Mouse (Mus musculus) induced T-regulatory cell, adult 2 months (primary cell): Measurements from ENCODE around the gene Aire.
"Not testable (repeated sequence)": the region's sequence is repeated elsewhere in the genome, so short reads cannot be mapped to it uniquely, and the experiment has no call there.

Source experiments
- DNase-seq: peaks from one replicate; pipeline ENCODE4 v3.0.0-alpha.2; 2012; ENCODE audit warnings: low read depth

Gene Aire

GRCm38 (mm10) chr10:78049519-78050035 is 6.2 kb upstream of the Aire start:
- no peak for DNase-seq

DNA sequence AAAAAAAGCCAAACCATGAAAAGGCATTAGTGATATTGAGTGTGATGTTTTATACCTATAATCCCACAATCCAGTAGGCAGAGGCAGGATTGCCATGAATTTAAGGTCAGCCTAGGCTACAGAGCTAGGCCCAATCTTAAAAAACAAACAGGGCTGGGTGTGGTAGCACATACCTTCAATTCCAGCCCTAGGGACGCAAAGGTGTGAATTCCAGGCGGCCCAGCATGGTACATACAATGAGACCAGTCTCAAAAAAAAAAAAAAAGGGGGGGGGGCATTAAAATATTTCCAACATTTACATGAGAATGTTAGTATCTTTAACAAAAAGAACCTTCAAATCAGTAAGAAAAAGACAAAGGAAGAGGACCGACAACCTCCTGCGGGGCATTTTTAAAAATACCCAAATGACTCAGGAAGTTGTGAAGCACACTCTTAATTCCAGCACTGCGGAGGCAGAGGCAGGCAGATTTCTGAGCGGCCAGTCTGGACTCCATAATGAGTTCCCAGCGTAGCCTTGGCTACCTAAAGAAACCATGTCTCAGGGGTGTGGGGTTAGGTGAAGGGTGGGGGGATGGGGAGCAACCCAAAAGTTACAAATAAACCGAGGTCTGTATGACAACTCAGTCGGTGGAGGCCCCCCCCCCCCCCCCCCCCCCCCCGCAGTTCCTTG is 4.8 kb upstream of the Aire start:
- DNase-seq, result no peak

GRCm38 (mm10) chr10:78046388-78046787 is 3.0 kb upstream of the Aire start:
- DNase-seq, result no peak

DNA sequence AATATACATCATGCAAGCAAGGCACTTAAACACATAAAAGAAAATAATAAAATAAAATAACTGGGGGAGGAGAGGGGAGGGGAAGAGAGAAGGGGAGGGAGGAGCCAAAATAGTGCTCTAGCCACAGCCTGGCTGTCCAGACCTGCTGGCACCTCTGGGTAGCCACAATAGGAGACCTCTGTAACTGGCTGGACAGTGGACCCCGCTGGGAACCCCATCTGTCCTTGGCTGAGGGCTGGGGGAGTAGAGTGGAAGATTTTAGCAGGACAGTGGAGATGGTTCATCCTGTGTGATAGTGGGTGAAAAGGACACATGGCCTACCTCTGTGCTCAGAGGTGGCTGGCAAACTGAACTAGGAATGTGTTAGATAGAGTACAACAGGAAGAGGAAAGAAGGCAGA is 1.1 kb upstream of the Aire start:
- no peak for DNase-seq

DNA sequence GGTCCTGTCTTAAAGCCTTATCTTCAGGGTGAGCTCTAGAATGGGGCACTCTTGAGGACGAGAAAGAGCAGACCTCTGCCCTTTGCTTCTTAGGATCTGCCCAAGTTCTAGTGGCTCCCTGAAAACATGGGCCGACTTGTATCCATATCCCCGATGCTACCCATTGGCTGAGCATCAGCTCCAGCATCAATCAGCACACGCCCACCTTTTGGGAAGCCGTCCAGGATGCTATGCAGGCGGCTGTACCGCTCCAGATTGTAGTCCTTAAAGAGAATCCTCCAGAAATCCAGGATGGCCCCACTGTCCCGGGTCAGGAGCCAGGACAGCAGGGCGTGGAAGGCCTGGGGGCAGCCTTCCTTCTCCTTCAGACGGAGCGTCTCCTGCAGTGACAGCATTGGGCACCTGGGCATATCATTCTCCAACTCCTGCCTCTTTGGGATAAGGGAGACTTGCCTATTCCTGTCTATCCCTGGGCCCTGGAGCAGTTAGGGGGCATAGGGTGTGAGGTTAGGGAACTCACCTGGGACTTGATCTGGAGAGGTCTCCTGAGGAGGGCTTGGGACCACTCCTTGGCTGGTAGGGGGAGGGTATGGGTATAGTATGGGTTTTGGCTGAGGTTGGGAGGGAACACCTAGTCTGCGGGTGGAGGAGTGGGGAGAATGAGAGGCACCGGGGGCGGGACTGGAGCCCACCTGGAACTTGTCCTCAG is 559 bp downstream of the Aire start:
- no peak for DNase-seq

DNA sequence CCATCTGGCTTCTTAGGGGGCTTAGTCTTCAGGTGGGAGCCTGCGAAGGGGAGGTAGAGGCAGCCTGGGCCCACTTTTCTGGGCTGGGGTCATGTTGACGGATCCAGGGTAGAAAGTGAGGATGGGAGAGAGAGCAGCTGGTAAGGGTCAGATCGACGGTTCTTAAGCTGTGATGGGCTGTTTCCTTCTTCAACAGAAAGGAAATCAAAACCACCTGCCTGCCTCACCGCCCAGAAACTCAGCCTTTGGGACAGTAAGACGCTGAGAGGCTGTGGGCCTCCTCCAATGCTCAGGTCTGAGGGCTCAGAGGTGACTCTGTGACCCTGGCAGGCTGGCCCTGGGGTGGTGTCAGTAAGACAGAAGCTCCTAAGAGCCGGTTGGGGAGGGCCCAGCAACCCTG is 1.3 kb downstream of the Aire start:
- DNase-seq, result no peak

DNA sequence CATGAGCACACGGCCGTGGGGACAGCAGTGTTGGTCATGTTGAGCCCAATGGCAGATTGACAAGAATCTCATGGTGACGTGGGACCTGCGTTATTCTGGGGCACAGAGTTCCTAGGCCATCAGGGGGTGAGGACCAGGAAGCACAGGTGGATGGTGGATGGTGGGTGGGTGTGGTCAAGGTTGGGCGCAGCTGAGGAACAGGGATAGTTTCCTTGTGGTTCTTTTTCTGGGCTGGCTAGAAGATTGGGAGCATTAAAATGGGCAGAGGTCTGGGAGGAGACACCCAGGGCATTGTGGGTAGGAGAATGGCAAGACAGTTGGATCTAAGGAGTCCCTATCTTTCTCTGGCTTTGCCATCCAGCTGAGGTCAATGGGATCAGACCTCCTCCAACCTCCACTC is 1.8 kb downstream of the Aire start, which contains the start of gene Dnmt3l:
Dnmt3l (plus strand) TSS at position 301 of the 400 bp plus-strand sequence.
- no peak for DNase-seq

- no peak for DNase-seq
Measured at GRCm38 (mm10) chr10:78037139-78037538, 6.3 kb downstream of the Aire start.

DNA sequence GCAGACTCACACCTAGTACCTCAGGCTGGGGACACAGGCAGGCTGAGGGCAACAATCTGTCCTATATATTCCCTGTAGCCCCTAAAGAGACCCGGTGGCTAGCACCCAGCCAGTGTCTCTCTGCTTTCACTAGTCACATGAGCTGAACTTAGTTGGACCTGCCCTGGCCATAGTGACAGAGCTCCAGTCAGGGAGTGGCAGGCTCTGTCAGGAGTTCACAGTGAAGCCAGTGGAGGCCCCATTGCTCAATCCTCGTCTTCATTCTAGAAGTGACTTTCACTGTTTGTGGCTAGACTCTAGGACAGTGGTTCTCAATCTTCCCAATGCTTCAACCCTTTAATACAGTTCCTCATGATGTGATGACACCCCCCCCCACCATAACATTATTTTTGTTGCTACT is 11.4 kb downstream of the Aire start:
- DNase-seq, result no peak

- no peak for DNase-seq
Measured at GRCm38 (mm10) chr10:78029080-78029479, 14.3 kb downstream of the Aire start.

- DNase-seq, result peak; percentile 88
Measured at GRCm38 (mm10) chr10:78028129-78028528, 15.3 kb downstream of the Aire start.

GRCm38 (mm10) chr10:78025453-78025852 is 18.0 kb downstream of the Aire start:
- DNase-seq, result peak; percentile 51

GRCm38 (mm10) chr10:78019984-78020383 is 23.4 kb downstream of the Aire start:
- DNase-seq, result not testable (repeated sequence)

DNA sequence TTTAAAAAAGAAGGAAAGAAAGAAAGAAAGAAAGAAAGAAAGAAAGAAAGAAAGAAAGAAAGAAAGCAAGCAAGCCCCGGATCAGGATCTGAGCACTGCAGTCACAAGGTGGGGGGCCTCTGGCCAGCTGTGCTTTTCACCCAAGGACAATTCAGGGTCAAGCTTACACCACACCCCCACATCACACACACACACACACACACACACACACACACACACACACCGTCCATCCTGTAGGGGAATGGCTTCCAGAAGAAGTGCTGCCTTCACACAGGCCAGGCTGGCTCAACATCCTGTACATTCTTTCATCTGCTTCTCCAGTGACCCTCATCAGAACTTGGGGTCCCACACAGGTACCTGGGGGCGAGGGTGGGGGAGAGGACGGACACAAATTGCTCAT is 24.1 kb downstream of the Aire start:
- DNase-seq, result no peak

GRCm38 (mm10) chr10:78018797-78019203 is 24.6 kb downstream of the Aire start:
- DNase-seq, result peak; percentile 89

- no peak for DNase-seq
Measured at GRCm38 (mm10) chr10:78016366-78016765, 27.0 kb downstream of the Aire start.

- DNase-seq, result no peak
Measured at GRCm38 (mm10) chr10:78015489-78015888, 27.9 kb downstream of the Aire start.

DNA sequence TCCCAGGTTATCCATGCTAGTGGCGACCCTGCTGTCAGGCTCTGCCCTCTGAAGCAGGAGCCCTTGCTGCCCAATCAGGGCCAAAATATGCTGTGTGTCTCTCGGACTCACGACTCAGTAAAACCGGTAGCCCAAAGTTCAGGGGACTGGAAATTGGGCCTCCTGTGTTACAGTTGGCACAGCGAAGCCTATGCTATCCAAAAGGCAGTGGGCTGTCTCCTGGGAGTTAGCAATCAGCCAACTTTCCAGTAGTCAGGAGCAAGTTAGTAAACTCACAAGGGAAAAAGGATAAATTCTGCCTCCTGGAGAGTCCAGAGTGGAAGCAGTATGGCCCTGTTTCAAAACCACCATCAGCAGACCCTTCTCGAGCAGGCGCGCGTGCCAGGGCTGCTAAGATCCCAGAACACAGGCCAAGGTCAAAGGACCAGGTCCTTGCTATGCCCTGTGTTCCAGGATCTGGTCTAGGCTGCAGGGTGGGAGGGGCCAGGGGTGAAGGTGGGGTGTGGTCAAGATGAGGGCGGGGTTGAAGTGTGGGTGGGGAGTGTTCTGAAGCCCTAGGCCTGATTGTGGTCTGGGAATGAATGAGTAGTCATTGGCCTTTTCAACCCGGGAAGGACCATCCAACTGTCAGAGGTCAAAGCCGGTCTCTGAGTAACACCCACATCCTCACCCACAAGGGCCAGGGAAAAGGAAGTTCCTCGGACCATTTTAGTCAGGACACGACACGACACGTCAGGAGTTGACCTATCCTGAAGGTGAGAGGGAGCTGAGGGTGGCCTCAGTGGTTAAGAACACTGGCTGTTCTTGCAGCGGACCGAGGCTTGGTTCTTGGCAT is 30.5 kb downstream of the Aire start:
- DNase-seq, result no peak

GRCm38 (mm10) chr10:78011116-78011515 is 32.3 kb downstream of the Aire start:
- DNase-seq, result peak; percentile 20

DNA sequence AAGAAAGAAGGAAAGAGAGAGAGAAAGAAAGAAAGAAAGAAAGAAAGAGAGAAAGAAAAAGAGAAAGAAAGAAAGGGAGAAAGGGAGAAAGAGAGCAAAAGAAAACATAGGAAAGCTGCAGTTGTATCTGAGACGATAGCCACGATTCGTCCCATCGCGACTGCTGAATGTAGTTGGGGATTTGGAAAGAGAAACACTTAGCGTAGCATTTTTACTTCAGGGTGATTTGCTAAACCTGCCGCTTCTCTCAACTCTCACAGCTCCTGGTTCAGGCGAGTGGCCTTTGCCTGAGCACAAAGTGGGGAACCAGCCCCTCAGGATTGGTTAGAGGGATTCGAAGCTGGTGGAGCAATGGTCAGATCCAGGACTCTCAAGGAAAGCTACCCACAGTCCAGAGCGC is 33.1 kb downstream of the Aire start:
- DNase-seq, result peak; percentile 47

DNA sequence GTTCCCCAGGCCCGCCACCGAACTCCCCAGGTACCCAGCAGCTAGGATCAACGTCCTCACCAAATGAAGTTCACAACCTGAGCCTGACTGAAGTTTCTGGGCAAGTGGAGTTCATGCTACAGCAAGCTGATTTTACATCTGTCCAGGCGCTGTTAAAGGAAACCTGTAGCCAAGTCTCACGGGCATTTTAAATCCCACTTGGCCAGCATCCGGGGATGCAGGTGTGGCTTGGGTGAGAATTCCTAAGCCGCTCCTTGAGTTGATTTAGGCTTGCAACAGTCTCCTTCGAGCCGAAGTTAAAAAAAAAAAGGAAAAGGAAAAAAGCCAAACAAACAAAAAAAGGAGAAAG is 33.5 kb downstream of the Aire start, which contains the start of gene Pfkl:
Pfkl (minus strand) TSS at position 139 of the 349 bp plus-strand sequence.
- no peak for DNase-seq

- DNase-seq, result peak; percentile 98
Measured at GRCm38 (mm10) chr10:78009184-78009944, 34.0 kb downstream of the Aire start.
